Mouse (Mus musculus) myocyte (in vitro differentiated cells): ENCODE measurements around the gene Col4a2.

Source experiments
- CEBPB ChIP-seq: IDR thresholded peaks from 2 replicates; pipeline ENCODE4 v1.6.1; 2011; ENCODE audit warnings: mild to moderate bottlenecking, moderate library complexity; ENCODE audit not compliant: poor library complexity, insufficient read depth, severe bottlenecking
- MAX ChIP-seq: IDR thresholded peaks from one replicate; pipeline ENCODE4 v1.6.1; 2011; ENCODE audit warnings: low read depth, mild to moderate bottlenecking, control low read depth
- POLR2A ChIP-seq: IDR thresholded peaks from one replicate; pipeline ENCODE4 v1.6.1; 2011; ENCODE audit warnings: low read depth, mild to moderate bottlenecking, control low read depth, moderate library complexity; ENCODE audit not compliant: insufficient read length

DNA sequence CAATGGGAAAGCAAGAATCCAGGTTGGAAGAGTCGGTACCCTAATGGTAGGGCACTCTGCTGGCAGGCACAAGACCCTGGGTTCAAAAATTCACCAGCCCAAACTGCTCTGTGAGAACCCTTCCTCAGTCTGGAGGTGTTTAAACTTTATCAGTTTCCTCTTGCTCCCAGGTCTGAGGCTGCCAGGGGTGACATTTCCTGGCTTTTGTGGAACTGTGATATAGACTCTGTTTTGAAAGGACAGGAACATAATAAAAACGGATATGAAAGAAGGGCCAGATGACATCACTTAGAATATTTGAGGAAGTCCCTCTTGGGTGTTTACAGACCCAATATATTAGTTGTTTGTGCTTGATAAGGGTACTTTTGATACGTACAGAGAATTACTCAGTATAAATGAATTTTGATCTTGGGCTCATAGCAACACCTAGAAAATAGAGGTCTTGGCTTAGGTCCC, 28.5 kb downstream of the Col4a2 start:
- no peak for TF ChIP-seq CEBPB
- no peak for TF ChIP-seq MAX
- TF ChIP-seq POLR2A = no peak
